Comparison of ENCODE assay signal across 9 mouse cellular contexts in the genomic region with DNA sequence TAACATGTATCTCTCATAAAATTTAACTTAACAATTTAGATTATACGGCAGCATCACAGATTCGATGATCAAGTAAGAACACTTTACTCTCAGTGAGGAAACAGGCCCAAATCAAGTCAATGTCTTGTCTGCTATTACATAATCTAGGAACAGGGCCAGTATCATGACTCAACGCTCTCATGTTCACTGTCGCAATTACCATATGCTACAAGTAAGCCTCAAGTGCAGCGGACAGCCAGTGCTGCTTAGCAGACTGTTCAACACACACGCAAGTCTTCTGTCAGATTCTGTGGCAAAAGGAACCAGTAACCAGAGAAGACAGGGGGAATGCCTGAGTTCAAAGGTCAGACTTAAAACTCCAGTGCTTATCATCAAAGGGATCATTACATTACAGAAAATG. TPM values are rescaled to one million over a fixed set of nuclear protein-coding genes. Genes with fewer than 3 reads are reported as not detected.
DNase-seq lines count a peak whose midpoint lies in the region; ATAC-seq and TF ChIP-seq lines count a peak whose summit lies in the region.
"Had no signal": no experiment of that assay in that cellular context is flagged by ENCODE, and none has a peak within 500 bp of the region (broad histone marks: within the 10 kb centered on the region; RNA-seq: fewer than 3 reads in every experiment).

No protein-coding gene starts in this region.

- H3K36me3 ChIP-seq in hindbrain, embryonic 12.5 days: peaks cover 49% of the 10 kb centered on the region
- peaks cover 58% of the 10 kb centered on the region for H3K36me3 ChIP-seq in hindbrain, embryonic 14.5 days (replicated peaks; ENCODE audit: control insufficient read depth, insufficient read depth)
- H3K36me3 ChIP-seq in heart, embryonic 16.5 days (ENCODE audit: control insufficient read depth, insufficient read depth): peaks cover 31% of the 10 kb centered on the region
- peaks cover 5% of the 10 kb centered on the region; the same call in 1 of the 2 replicates for H3K36me3 ChIP-seq in lung, postnatal 0 days (ENCODE audit: insufficient read depth, low read length)

- H3K27ac ChIP-seq in hindbrain, embryonic 12.5 days: 0 out of 2 replicates have a peak overlapping the region, but pooled peaks have one; percentile 45
- no peak overlapping the region for H3K27ac ChIP-seq in hindbrain, embryonic 14.5 days
- H3K27ac ChIP-seq in heart, embryonic 16.5 days (ENCODE audit: low read length): peak overlapping the region; percentile 39
- peak overlapping the region; percentile 81 for H3K27ac ChIP-seq in lung, postnatal 0 days (ENCODE audit: low read length)
- H3K27ac ChIP-seq: hindbrain, embryonic 15.5 days had no signal

- no peaks in the 10 kb centered on the region for H3K9me3 ChIP-seq in hindbrain, embryonic 12.5 days (replicated peaks)
- H3K9me3 ChIP-seq in hindbrain, embryonic 14.5 days (ENCODE audit: control insufficient read depth, low read length): no peaks in the 10 kb centered on the region
- no peaks in the 10 kb centered on the region for H3K9me3 ChIP-seq in heart, embryonic 16.5 days (replicated peaks; ENCODE audit: control insufficient read depth, low read length)
- H3K9me3 ChIP-seq in lung, postnatal 0 days (ENCODE audit: low read length): no peaks in the 10 kb centered on the region
- H3K9me3 ChIP-seq: hindbrain, embryonic 15.5 days had no signal

- no peak for DNase-seq in hindbrain, embryonic 14.5 days (ENCODE audit: low spot score)
- peak; percentile 84 for DNase-seq in Muller cell, postnatal 12 days (ENCODE audit: inconsistent ontology term)
- DNase-seq in cerebellum, postnatal 14 days: peak; percentile 43 to 61
- peak; percentile 96 for DNase-seq in lung, postnatal 0 days (ENCODE audit: low spot score)
- DNase-seq in retina, embryonic 14.5 days (ENCODE audit: low spot score): no peak
- no peak for DNase-seq in kidney, postnatal 4 days

- peak; percentile 89 for TF ChIP-seq EP300 in lung, postnatal 0 days (IDR thresholded peaks at IDR 0.05)

- ATAC-seq in hindbrain, embryonic 12.5 days (ENCODE audit: low FRiP score): no peak
- no peak for ATAC-seq in hindbrain, embryonic 14.5 days (ENCODE audit: low FRiP score)
- peak; percentile 41; the same call in 1 of the 2 replicates for ATAC-seq in heart, embryonic 16.5 days (replicated peaks; ENCODE audit: extremely low read depth, insufficient read depth, low FRiP score)
- peak; percentile 94 for ATAC-seq in lung, postnatal 0 days

- no peak overlapping the region for H3K4me2 ChIP-seq in hindbrain, embryonic 12.5 days (replicated peaks)
- no peak overlapping the region for H3K4me2 ChIP-seq in hindbrain, embryonic 14.5 days (replicated peaks)
- no peak overlapping the region for H3K4me2 ChIP-seq in heart, embryonic 16.5 days (ENCODE audit: low read depth, low read length)
- no peak overlapping the region for H3K4me2 ChIP-seq in lung, postnatal 0 days (replicated peaks; ENCODE audit: low read depth, low read length)
- H3K4me2 ChIP-seq: hindbrain, embryonic 15.5 days had no signal

- WGBS in hindbrain, embryonic 12.5 days: 87% methylated on average over 6 of the region's 6 CpGs
- 73% methylated on average over 6 of the region's 6 CpGs for WGBS in hindbrain, embryonic 14.5 days
- WGBS in heart, embryonic 16.5 days: 60% methylated on average over 6 of the region's 6 CpGs
- 37% methylated on average over 6 of the region's 6 CpGs for WGBS in lung, postnatal 0 days

- no peak overlapping the region for H3K4me3 ChIP-seq in hindbrain, embryonic 12.5 days
- H3K4me3 ChIP-seq in hindbrain, embryonic 14.5 days (replicated peaks; ENCODE audit: low read length): no peak overlapping the region
- no peak overlapping the region for H3K4me3 ChIP-seq in heart, embryonic 16.5 days (ENCODE audit: low read length)
- H3K4me3 ChIP-seq in lung, postnatal 0 days (ENCODE audit: low read depth, low read length): no peak overlapping the region
- H3K4me3 ChIP-seq: hindbrain, embryonic 15.5 days had no signal

- no peak for TF ChIP-seq CTCF in lung, postnatal 0 days (IDR thresholded peaks at IDR 0.05)

- H3K4me1 ChIP-seq in hindbrain, embryonic 12.5 days: 0 out of 2 replicates have a peak, but pooled peaks cover 2% of the 10 kb centered on the region
- H3K4me1 ChIP-seq in hindbrain, embryonic 14.5 days (replicated peaks; ENCODE audit: control insufficient read depth, insufficient read depth, low read length): no peaks in the 10 kb centered on the region
- peaks cover 7% of the 10 kb centered on the region; the same call in 1 of the 2 replicates for H3K4me1 ChIP-seq in heart, embryonic 16.5 days (ENCODE audit: control insufficient read depth, insufficient read depth, low read length)
- peaks cover 10% of the 10 kb centered on the region for H3K4me1 ChIP-seq in lung, postnatal 0 days (ENCODE audit: insufficient read depth, low read depth, low read length)

- no peak overlapping the region for H3K9ac ChIP-seq in hindbrain, embryonic 12.5 days
- no peak overlapping the region for H3K9ac ChIP-seq in hindbrain, embryonic 14.5 days
- no peak overlapping the region for H3K9ac ChIP-seq in heart, embryonic 16.5 days (ENCODE audit: low read length)
- H3K9ac ChIP-seq in lung, postnatal 0 days (replicated peaks; ENCODE audit: low read depth): no peak overlapping the region
- H3K9ac ChIP-seq: hindbrain, embryonic 15.5 days had no signal

- H3K27me3 ChIP-seq in hindbrain, embryonic 12.5 days: no peaks in the 10 kb centered on the region
- no peaks in the 10 kb centered on the region for H3K27me3 ChIP-seq in hindbrain, embryonic 14.5 days (ENCODE audit: control insufficient read depth, insufficient read depth, low read length)
- H3K27me3 ChIP-seq in heart, embryonic 16.5 days (ENCODE audit: control insufficient read depth, insufficient read depth, low read length): no peaks in the 10 kb centered on the region
- no peaks in the 10 kb centered on the region for H3K27me3 ChIP-seq in lung, postnatal 0 days (replicated peaks; ENCODE audit: insufficient read depth, low read length)
- H3K27me3 ChIP-seq: hindbrain, embryonic 15.5 days had no signal

RNA-seq across cellular contexts. Expression of a gene that starts 20.1 kb away (rescaled TPM):
- polyA plus RNA-seq in hindbrain, embryonic 12.5 days (2016; fragmentation: Nextera tagmentation; extraction: Ambion mirVana): 100 and 108 TPM in 2 replicates
- 66.0 and 71.2 TPM in 2 replicates for polyA plus RNA-seq in hindbrain, embryonic 14.5 days (2014; fragmentation: Nextera tagmentation; extraction: Ambion mirVana)
- 101 and 105 TPM in 2 replicates for polyA plus RNA-seq in heart, embryonic 16.5 days (2015; fragmentation: Nextera tagmentation; extraction: Ambion mirVana)
- 89.1 and 93.8 TPM in 2 replicates for polyA plus RNA-seq in lung, postnatal 0 days (2015; fragmentation: Nextera tagmentation; extraction: Ambion mirVana)

RNA-seq across cellular contexts. Expression of a gene that starts 45.4 kb away (rescaled TPM):
- polyA plus RNA-seq in hindbrain, embryonic 12.5 days (2016; fragmentation: Nextera tagmentation; extraction: Ambion mirVana): 49.3 and 50.9 TPM in 2 replicates
- polyA plus RNA-seq in hindbrain, embryonic 14.5 days (2014; fragmentation: Nextera tagmentation; extraction: Ambion mirVana): 40.5 and 44.2 TPM in 2 replicates
- polyA plus RNA-seq in heart, embryonic 16.5 days (2015; fragmentation: Nextera tagmentation; extraction: Ambion mirVana): 53.7 and 54.8 TPM in 2 replicates
- polyA plus RNA-seq in lung, postnatal 0 days (2015; fragmentation: Nextera tagmentation; extraction: Ambion mirVana): 151 and 155 TPM in 2 replicates

Comparison
In these comparisons a context has a peak if more than half of its experiments do, and no peak if none do; other contexts are left out.
1. ATAC-seq: peak in heart, embryonic 16.5 days (single experiment) and lung, postnatal 0 days (single experiment); none in hindbrain, embryonic 12.5 days (single experiment) and hindbrain, embryonic 14.5 days (single experiment).
2. DNase-seq: peak in Muller cell, postnatal 12 days (single experiment), cerebellum, postnatal 14 days (2 of 2) and lung, postnatal 0 days (single experiment); none in hindbrain, embryonic 14.5 days (single experiment), retina, embryonic 14.5 days (single experiment) and kidney, postnatal 4 days (0 of 2).